Mouse (Mus musculus) heart, postnatal 0 days (tissue): ENCODE data around the gene Atp2a1. TPM values are rescaled to one million over a fixed set of nuclear protein-coding genes. Genes with fewer than 3 reads are reported as not detected.

Experiments
- ATAC-seq: fragments of 200-750 bp; cut with Nextera tagmentation; 2 replicates; pipeline ENCODE4 v1.8.0; 2017; ENCODE audit warnings: low read depth, moderate number of reproducible peaks, moderate library complexity; ENCODE audit not compliant: insufficient read depth
- DNase-seq: peaks from one replicate; pipeline ENCODE4 v3.0.0-alpha.2; 2016; ENCODE audit warnings: low spot score
- H3K27ac ChIP-seq: fragments of 300-500 bp; sonication (generic); 2 replicates; pipeline ENCODE4 v1.5.1; 2014; ENCODE audit warnings: low read depth, mild to moderate bottlenecking
- H3K27me3 ChIP-seq: fragments of 300-500 bp; sonication (generic); 2 replicates; pipeline ENCODE4 v1.6.1; 2014; ENCODE audit warnings: low read length, mixed read lengths; ENCODE audit not compliant: control insufficient read depth, insufficient read depth
- H3K36me3 ChIP-seq: fragments of 300-500 bp; sonication (generic); replicated peaks from 2 replicates; pipeline ENCODE4 v1.6.1; 2014; ENCODE audit warnings: low read length, mixed read lengths; ENCODE audit not compliant: control insufficient read depth, insufficient read depth
- H3K4me1 ChIP-seq: fragments of 300-500 bp; sonication (generic); 2 replicates; pipeline ENCODE4 v1.6.1; 2014; ENCODE audit warnings: antibody characterized with exemption; ENCODE audit not compliant: control insufficient read depth, insufficient read depth
- H3K4me2 ChIP-seq: fragments of 300-500 bp; sonication (generic); 2 replicates; pipeline ENCODE4 v1.6.1; 2014; ENCODE audit warnings: low read depth, mild to moderate bottlenecking, low read length, moderate library complexity
- H3K4me3 ChIP-seq: fragments of 300-500 bp; sonication (generic); 2 replicates; pipeline ENCODE4 v1.5.1; 2014; ENCODE audit warnings: low read depth, low read length
- H3K9ac ChIP-seq: fragments of 300-500 bp; sonication (generic); replicated peaks from 2 replicates; pipeline ENCODE4 v1.6.1; 2014; ENCODE audit warnings: low read depth, low read length, mixed read lengths
- H3K9me3 ChIP-seq: fragments of 300-500 bp; sonication (generic); replicated peaks from 2 replicates; pipeline ENCODE4 v1.6.1; 2016; ENCODE audit warnings: low read length; ENCODE audit not compliant: control insufficient read depth
- CTCF ChIP-seq: IDR thresholded peaks from 2 replicates; pipeline ENCODE4 v1.5.1; 2016; ENCODE audit warnings: antibody characterized with exemption, control low read depth, low read depth
- EP300 ChIP-seq: IDR thresholded peaks from 2 replicates; pipeline ENCODE4 v1.6.1; 2016; ENCODE audit warnings: antibody characterized with exemption, low read depth
- WGBS: fragments of 180-500 bp; shearing (Covaris S2); extraction: QIAGEN DNeasy Blood & Tissue Kit; methylation state at CpG from one replicate; pipeline ENCODE4 v1.1.7; 2014; 5-methylcytosine and 5-hydroxymethylcytosine counted together
- polyA plus RNA-seq: library from polyadenylated mRNA; unstranded; fragments of >200 nt; fragmentation: Nextera tagmentation; extraction: Ambion mirVana; gene quantifications from 2 replicates; pipeline ENCODE4 v1.2.1, GENCODE M21; 2015
- total RNA-seq: library from RNA; depleted of rRNA; stranded (reverse); fragments of >200 nt; gene quantifications from 2 replicates; pipeline ENCODE4 v1.2.3, GENCODE M21; 2014; ENCODE audit warnings: low replicate concordance

The Atp2a1 gene
- total and polyA plus RNA-seq, 2 experiments from 2014 or later = 0.40 to 0.92 TPM

DNA sequence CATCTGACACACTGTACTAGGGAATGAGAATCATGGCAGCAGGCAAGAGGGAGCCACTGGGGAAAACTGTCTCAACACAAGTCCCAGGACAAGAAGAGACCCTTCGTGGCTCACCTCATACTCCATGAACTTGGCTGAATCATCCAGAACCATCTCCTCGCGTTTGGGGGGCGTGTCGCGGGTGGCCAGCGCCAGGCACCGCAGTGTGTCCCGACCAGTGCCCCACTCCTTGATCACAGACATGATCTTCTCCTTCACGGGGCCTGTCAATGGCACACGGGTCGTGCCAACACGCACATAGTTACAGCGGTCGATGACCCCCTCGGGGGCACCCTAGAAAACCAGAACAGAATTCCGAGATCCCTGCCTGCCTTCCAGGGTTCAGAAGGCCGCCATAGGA, 12.9 kb downstream of the Atp2a1 start:
- ATAC-seq = no peak
- Histone ChIP-seq H3K4me2 (no peak overlapping the region), H3K9me3 (no peaks in the 10 kb centered on the region), H3K27me3 (no peaks in the 10 kb centered on the region), H3K36me3 (peaks cover 23% of the 10 kb centered on the region), H3K4me1 (no peaks in the 10 kb centered on the region), H3K9ac (no peak overlapping the region), H3K4me3 (no peak overlapping the region), H3K27ac (no peak overlapping the region)
- no peak for DNase-seq
- WGBS = 88% methylated on average over 18 of the region's 18 CpGs
- no peak for TF ChIP-seq EP300
- no peak for TF ChIP-seq CTCF

- Histone ChIP-seq H3K27me3 (no peaks in the 10 kb centered on the region), H3K4me3 (no peak overlapping the region), H3K4me2 (no peak overlapping the region), H3K36me3 (peaks cover 38% of the 10 kb centered on the region), H3K9ac (no peak overlapping the region), H3K27ac (no peak overlapping the region), H3K4me1 (no peaks in the 10 kb centered on the region), H3K9me3 (no peaks in the 10 kb centered on the region)
- DNase-seq = no peak
- WGBS = 87% methylated on average over 19 of the region's 19 CpGs
- TF ChIP-seq CTCF (no peak), EP300 (no peak)
- ATAC-seq = no peak
Observed at GRCm38 (mm10) chr7:126448481-126448880, 14.4 kb downstream of the Atp2a1 start.

DNA sequence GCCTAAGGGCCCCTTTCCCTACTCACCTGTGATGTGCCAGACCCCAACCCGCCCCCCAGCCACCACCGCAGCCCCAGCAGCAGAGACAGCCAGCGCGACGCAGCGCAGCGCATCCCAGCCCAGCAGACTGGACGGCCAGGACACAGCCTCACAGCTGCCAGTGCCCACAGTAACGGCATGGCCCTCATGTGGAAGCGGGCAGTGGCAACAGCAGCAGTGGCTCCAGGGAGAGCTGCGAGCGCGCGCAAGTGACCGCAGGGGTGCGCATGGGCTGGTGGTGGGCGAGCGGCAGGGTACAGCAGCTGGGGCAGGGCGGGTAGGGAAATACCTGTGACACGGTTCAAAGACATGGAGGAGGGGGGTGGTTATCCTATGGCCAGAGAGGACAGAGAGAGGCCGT, 16.7 kb downstream of the Atp2a1 start:
- peaks cover 46% of the 10 kb centered on the region for H3K36me3 ChIP-seq
- H3K4me1 ChIP-seq = no peaks in the 10 kb centered on the region
- no peak overlapping the region for H3K4me3 ChIP-seq
- H3K9ac ChIP-seq = no peak overlapping the region
- DNase-seq (no peak), ATAC-seq (no peak)
- 89% methylated on average over 21 of the region's 21 CpGs for WGBS
- H3K27me3 ChIP-seq = no peaks in the 10 kb centered on the region
- H3K9me3 ChIP-seq = no peaks in the 10 kb centered on the region
- TF ChIP-seq EP300 (no peak), CTCF (no peak)
- no peak overlapping the region for H3K27ac ChIP-seq
- no peak overlapping the region for H3K4me2 ChIP-seq

GRCm38 (mm10) chr7:126445104-126445815, 17.6 kb downstream of the Atp2a1 start:
- 92% methylated on average over 15 of the region's 15 CpGs for WGBS
- Histone ChIP-seq H3K4me2 (no peak overlapping the region), H3K9ac (no peak overlapping the region), H3K27me3 (no peaks in the 10 kb centered on the region), H3K27ac (no peak overlapping the region), H3K9me3 (no peaks in the 10 kb centered on the region), H3K4me3 (no peak overlapping the region), H3K36me3 (peaks cover 50% of the 10 kb centered on the region), H3K4me1 (no peaks in the 10 kb centered on the region)
- ATAC-seq = no peak
- DNase-seq = no peak
- TF ChIP-seq EP300 = no peak

GRCm38 (mm10) chr7:126444536-126444935, 18.4 kb downstream of the Atp2a1 start:
- Histone ChIP-seq H3K9me3 (no peaks in the 10 kb centered on the region), H3K36me3 (peaks cover 52% of the 10 kb centered on the region), H3K27ac (no peak overlapping the region), H3K4me3 (no peak overlapping the region), H3K9ac (no peak overlapping the region), H3K4me2 (no peak overlapping the region), H3K27me3 (no peaks in the 10 kb centered on the region), H3K4me1 (no peaks in the 10 kb centered on the region)
- TF ChIP-seq EP300 (no peak), CTCF (no peak)
- DNase-seq (no peak), ATAC-seq (no peak)
- 88% methylated on average over 9 of the region's 9 CpGs for WGBS

DNA sequence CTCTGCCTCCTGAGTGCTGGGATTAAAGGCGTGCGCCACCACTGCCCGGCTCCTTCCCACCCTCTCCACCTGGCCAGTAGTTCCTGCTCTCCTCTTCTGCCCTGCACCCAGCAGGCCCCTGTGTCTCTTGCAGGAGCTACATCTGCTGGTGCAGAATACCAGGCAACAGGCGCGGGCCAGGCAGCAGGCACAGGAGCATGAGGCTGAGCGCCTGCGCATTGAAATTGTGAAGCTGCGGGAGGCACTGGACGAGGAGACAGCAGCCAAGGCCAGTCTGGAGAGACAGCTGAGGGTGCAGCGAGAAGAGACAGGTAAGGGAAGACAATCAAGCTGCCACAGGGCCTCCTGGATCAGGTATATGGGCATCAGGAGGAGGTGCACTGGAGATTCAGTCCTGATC, 18.9 kb downstream of the Atp2a1 start:
- H3K4me2 ChIP-seq = no peak overlapping the region
- no peak for DNase-seq
- no peak for TF ChIP-seq EP300
- no peak for TF ChIP-seq CTCF
- ATAC-seq = no peak
- H3K27me3 ChIP-seq = no peaks in the 10 kb centered on the region
- peaks cover 57% of the 10 kb centered on the region for H3K36me3 ChIP-seq
- H3K27ac ChIP-seq = no peak overlapping the region
- H3K9ac ChIP-seq = no peak overlapping the region
- 91% methylated on average over 10 of the region's 10 CpGs for WGBS
- H3K4me1 ChIP-seq = no peaks in the 10 kb centered on the region
- H3K4me3 ChIP-seq = no peak overlapping the region
- H3K9me3 ChIP-seq = no peaks in the 10 kb centered on the region
